Mouse (Mus musculus): ENCODE data around the gene Zfp414.
A peak's percentile ranks its signal among the peaks of the same experiment; 100 is the strongest.

The Zfp414 gene

DNA sequence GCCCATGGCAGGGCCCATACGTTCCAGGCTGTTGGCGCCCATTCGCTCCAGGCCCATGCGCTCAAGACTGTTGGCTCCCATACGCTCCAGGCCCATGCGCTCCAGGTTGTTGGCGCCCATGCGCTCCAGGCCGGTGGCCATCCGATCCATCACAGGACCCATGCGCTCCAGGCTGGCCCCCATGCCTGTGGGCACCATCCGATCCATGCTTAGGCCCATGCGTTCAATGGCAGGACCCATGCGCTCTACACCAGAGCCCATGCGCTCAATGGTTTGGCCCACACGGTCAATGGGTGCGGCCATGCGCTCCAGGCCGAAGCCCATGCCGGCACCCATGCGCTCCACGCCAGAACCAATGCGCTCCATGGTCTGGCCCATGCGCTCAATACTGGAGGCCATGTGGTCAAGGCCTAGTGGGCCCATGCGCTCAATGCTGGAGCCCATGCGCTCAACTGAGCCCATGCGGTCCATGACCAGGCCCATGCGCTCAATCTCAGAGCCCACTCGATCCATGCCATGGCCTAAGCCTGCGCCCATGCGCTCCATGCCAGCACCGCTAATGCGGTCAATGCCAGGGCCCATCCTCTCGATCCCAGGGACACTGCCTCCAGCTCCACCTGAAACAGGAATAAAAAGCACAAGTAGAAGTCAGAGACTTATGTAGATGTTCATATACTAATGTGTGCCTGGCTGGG lies 21.0 kb downstream of the Zfp414 start:
- no peak for DNase-seq (ENCODE audit: low spot score)

DNA sequence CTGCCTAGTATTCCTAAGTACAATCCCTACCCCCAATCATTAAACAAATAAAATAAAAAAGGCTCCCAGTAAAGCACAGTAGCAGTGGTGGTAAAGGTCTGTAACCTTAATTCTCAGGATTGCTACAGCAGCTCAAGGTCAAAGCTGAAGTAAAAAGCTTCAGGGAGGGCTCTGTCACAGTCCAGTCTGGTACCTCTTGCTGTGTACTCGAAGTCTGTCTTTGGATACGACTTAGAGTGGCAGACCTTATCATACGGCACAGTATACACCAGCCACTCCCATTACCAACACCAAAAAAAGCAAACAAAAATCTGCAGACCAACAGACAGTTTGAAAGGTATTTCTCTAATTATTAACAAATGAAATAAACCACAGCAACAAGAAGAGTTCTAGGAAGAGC lies 37.9 kb downstream of the Zfp414 start:
- DNase-seq (ENCODE audit: low spot score), result no peak

DNA sequence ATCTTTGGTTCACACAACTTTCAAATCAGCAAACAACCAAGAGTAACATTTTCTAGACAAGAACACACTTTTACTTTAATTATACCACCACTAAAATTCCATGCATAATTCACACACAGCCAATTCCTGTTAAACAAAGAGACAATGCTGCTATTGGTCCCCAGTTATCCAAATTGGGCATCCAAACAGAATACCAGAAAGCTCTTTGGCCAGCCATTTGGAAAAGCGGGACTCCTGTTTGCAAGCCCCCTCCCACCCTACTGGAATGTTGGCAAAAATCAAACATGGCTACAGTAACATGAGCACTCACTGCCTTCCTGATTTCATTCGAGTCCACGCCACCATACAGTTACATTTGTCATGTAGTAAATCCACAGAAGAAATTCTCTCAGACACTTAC lies 40.8 kb downstream of the Zfp414 start:
- DNase-seq (ENCODE audit: low spot score), result no peak

DNA sequence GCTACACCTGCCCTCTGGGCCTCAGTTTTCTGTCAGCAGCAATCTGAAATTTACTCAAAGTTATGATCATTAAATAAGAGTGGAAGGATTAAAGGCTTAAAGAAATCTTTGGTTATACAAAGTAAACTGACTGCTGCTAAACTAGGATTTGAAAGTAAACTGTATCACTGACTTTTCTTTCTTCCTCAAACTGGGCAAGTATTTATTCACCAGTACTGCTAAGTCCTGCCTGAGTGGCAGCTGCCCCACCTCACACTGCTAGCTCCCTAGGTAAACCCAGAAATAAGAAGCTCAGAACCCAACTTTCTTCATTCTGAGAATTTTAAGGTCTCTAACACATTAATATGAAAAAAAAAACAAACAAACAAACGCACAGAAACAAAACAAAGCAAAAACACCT lies 44.9 kb downstream of the Zfp414 start:
- no peak for DNase-seq (ENCODE audit: low spot score)

DNA sequence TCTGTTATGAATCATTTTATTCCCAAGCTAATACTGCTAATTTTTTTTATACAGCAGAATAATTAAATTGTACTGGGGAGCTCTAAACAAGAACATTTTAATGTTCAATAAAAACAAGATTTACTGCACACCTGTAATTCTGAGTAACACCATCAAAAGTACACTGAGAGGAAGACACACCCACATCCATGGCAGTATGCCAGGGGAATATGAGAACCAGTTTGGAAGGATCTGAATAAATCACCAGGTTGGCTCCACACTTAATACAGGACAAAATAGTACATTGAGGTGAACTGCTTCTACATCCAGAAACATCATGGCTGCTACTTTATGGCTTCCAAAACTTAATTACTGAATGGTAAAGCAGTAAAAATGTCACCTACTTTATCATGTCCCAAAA lies 46.6 kb downstream of the Zfp414 start:
- peak; percentile 51 for DNase-seq (ENCODE audit: low spot score)

DNA sequence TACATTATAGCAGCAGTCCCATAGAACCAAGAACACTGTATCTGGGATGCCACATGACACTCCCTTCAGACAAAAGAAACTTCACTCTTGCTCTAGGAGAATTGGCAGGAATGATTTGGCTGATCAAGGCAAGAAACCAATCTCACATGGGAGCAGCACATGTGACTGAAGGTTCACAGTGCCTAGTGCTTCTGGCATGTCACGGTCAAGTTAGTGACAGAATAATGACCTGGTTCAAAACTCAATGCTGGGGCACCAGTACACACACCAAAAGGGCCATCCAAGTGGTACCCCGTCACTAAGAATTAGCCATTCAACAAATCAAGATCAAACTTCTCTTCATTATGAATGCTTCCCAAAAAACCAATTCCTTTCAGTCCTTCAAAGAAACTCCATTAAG lies 47.2 kb downstream of the Zfp414 start:
- no peak for DNase-seq (ENCODE audit: low spot score)

DNA sequence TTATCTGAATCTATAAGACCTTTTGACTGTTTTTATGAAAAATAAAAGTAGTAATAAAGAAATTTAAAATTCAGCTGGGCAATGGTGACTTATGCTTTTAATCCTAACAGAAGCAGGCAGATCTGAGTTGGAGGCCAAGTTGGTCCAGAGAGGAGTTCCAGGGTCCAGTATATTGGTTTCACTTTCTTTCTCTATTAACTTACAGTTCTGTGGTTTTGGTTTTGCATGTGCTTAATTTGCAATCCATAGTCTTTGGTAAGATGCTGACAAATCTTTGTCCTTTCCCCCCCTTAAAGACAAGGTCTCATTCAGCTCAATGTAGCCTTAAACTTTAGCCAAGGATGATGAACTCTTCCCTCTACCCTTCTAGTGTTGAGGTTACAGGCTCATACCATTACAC lies 49.9 kb downstream of the Zfp414 start:
- DNase-seq (ENCODE audit: low spot score), result no peak

Data from urinary bladder, postnatal 25 days (tissue).